Mouse (Mus musculus) thymus, adult 2 months (tissue): Measurements from ENCODE around the gene Duox1. TPM values are rescaled to one million over a fixed set of nuclear protein-coding genes. Genes with fewer than 3 reads are reported as not detected.
A peak's percentile ranks its signal among the peaks of the same experiment; 100 is the strongest.

Experiments
- DNase-seq: peaks from one replicate; pipeline ENCODE4 v3.0.0; 2021
- H3K27ac ChIP-seq: fragments of 200-500 bp; 2 replicates; pipeline ENCODE4 v1.5.1; 2012; ENCODE audit warnings: low read length, control low read depth; ENCODE audit not compliant: control insufficient read depth, insufficient read depth
- H3K27me3 ChIP-seq: fragments of 200-500 bp; 2 replicates; pipeline ENCODE4 v1.6.1; 2012; ENCODE audit warnings: mild to moderate bottlenecking, low read length, moderate library complexity, mixed read lengths; ENCODE audit not compliant: control insufficient read depth, insufficient read depth
- H3K36me3 ChIP-seq: fragments of 200-500 bp; 2 replicates; pipeline ENCODE4 v1.6.1; 2012; ENCODE audit warnings: mild to moderate bottlenecking, low read length, moderate library complexity; ENCODE audit not compliant: control insufficient read depth, insufficient read depth
- H3K4me1 ChIP-seq: fragments of 200-500 bp; replicated peaks from 2 replicates; pipeline ENCODE4 v1.6.1; 2012; ENCODE audit warnings: low read length; ENCODE audit not compliant: control insufficient read depth, insufficient read depth
- H3K4me3 ChIP-seq: fragments of 200-500 bp; 2 replicates; pipeline ENCODE4 v1.5.1; 2012; ENCODE audit warnings: mild to moderate bottlenecking, low read length, control low read depth, moderate library complexity; ENCODE audit not compliant: control insufficient read depth, insufficient read depth
- CTCF ChIP-seq: fragments of 200-500 bp; IDR thresholded peaks from 2 replicates; pipeline ENCODE4 v1.5.1; 2012; ENCODE audit warnings: mild to moderate bottlenecking, control low read depth, low read length, moderate library complexity, borderline replicate concordance; ENCODE audit not compliant: control insufficient read depth, poor library complexity, insufficient read depth; ENCODE audit errors: extremely low read depth
- POLR2A ChIP-seq: fragments of 200-500 bp; IDR thresholded peaks from 2 replicates; pipeline ENCODE4 v1.6.1; 2012; ENCODE audit warnings: mild to moderate bottlenecking, low read length, control low read depth, moderate library complexity; ENCODE audit not compliant: control insufficient read depth, poor library complexity, insufficient read depth; ENCODE audit errors: extremely low read depth
- WGBS: fragments of 180-500 bp; shearing (Covaris S2); methylation state at CpG from one replicate; pipeline ENCODE4 v1.1.7; 2018; 5-methylcytosine and 5-hydroxymethylcytosine counted together
- polyA plus RNA-seq: library from polyadenylated mRNA; depleted of rRNA; stranded (reverse); fragments of >200 nt; gene quantifications from 2 replicates; pipeline ENCODE4 v1.2.3, GENCODE M21; 2012

The Duox1 gene
- polyA plus RNA-seq, 1 experiment = 0.26 TPM

GRCm38 (mm10) chr2:122347257-122347656 lies 31.8 kb downstream of the Duox1 start:
- no peaks in the 10 kb centered on the region for H3K27me3 ChIP-seq
- no peak for TF ChIP-seq POLR2A
- TF ChIP-seq CTCF = no peak

DNA sequence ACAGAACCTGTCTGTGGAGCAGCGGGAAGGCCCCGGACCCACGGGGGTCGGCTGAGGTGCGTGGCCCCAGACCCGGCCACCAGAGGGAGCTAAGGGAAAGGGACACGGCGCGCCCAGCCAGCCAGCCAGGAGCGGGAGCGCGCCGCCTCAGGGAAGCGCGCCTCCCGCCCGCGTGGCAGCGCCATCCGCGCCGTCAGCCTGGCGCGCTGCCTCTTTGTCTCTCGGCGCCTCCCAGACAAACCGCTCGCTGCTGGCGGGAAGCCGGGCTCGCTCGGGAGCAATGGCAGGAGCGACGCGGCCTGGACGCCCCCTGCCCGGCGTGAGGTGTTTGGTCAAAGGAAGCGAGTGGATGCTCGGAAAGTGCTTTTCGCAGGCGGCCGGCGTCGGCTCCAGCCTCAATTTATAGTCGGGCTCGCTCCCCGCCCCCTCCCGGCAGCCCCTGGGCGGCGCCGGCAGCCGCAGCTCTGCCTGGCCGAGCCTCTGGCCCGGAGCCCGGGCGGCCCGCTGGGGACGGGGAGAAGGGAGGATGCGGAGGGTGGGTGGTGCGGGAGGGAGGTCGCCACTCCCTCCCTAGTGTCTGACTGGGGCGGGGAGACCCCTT lies 33.2 kb downstream of the Duox1 start:
- Histone ChIP-seq H3K4me3 (peak overlapping the region; percentile 72), H3K36me3 (no peaks in the 10 kb centered on the region), H3K27ac (no peak overlapping the region), H3K27me3 (no peaks in the 10 kb centered on the region), H3K4me1 (peaks cover 10% of the 10 kb centered on the region)
- WGBS = under 1% methylated on average over 62 of the region's 63 CpGs
- TF ChIP-seq POLR2A (0 out of 2 replicates have a peak, but pooled peaks have one; percentile 61), CTCF (peak; percentile 98)
- peak; percentile 89 for DNase-seq

More at GRCm38 (mm10) chr2:122347257-122347656, 31.8 kb downstream of the Duox1 start:
- DNase-seq = no peak
- no peaks in the 10 kb centered on the region for H3K36me3 ChIP-seq
- peaks cover 10% of the 10 kb centered on the region for H3K4me1 ChIP-seq
- H3K27ac ChIP-seq = no peak overlapping the region
- H3K4me3 ChIP-seq = no peak overlapping the region
- WGBS = 98% methylated on average over 3 of the region's 3 CpGs

DNA sequence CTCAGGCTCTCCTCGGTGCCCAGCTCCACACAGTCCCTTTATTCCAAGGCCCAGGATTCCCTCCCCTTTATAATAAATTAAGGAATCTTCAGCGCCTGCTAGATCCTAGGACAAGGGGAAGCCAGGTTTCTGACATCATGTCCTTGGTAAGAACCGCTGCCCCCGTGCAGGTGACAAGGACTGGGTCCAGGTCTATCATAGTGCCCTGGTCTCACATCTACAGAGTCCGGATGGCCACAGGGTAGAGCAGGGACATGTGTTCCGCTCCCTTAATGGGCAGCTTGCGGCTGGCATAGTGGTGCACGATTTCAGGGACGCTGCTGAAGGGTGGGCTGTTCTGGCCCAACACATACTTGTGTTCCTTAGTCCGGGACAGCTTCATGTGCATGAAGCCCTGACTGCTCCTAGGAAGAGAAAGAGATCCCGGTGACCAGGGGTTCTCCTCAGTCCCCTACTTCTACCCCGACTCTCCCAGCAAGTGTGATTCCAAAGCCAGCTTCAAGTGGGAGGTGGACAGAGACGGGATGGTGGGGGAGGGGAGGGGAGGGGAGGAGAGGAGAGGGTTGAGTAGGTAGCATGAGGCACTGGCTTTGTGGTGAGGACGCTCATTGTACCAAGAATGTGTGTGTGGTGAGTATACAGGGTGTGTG lies 33.8 kb downstream of the Duox1 start:
- Histone ChIP-seq H3K4me3 (peak overlapping the region; percentile 72), H3K27me3 (no peaks in the 10 kb centered on the region), H3K27ac (no peak overlapping the region), H3K36me3 (no peaks in the 10 kb centered on the region), H3K4me1 (peaks cover 10% of the 10 kb centered on the region)
- WGBS = 45% methylated on average over 14 of the region's 14 CpGs
- no peak for TF ChIP-seq POLR2A
- no peak for TF ChIP-seq CTCF
- DNase-seq = peak; percentile 18

DNA sequence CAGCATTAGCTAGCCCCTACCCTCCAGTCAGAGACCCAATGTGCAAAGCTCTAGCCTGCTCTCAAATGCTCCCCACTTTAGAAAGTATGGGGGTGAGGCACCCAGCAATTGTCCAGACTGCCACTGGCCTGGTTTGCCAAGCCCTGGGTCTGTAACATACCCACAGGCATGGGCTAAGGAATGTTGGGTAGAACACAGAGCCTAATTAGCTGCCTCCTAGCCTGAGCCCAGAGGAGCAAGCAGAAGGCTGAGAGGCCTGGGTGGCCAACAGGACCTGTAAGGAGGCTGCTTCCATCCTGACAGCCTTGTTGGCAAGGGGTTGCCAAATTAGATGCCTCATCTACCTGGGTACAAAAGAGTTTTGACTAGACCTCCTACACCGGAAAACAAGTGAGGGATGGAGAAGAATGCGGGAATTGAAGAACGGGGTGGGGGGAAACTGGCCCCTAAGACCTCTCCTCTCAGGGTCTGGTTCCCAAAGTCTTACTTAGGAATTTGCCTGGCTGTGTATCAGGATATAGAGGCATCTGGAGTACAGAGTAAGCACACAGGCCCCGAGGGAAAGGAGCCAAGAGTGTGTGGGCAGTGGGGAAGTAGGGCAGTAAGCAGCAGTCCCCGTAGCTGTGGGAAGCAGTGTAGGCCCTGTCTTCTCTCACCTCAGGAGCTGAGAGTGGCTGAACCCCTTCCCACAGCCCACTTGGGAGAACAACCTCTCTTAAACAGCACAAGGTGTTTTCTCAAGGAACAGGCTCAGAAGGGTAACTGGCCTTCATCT lies 35.9 kb downstream of the Duox1 start:
- Histone ChIP-seq H3K36me3 (no peaks in the 10 kb centered on the region), H3K27me3 (no peaks in the 10 kb centered on the region), H3K27ac (no peak overlapping the region), H3K4me3 (no peak overlapping the region), H3K4me1 (peaks cover 25% of the 10 kb centered on the region)
- TF ChIP-seq CTCF (no peak), POLR2A (no peak)
- WGBS = 86% methylated on average over 5 of the region's 5 CpGs
- no peak for DNase-seq

GRCm38 (mm10) chr2:122351931-122352329 lies 36.5 kb downstream of the Duox1 start:
- Histone ChIP-seq H3K27ac (no peak overlapping the region), H3K4me3 (no peak overlapping the region), H3K4me1 (peaks cover 29% of the 10 kb centered on the region), H3K36me3 (peaks cover 3% of the 10 kb centered on the region; the same call in 1 of the 2 replicates), H3K27me3 (no peaks in the 10 kb centered on the region)
- TF ChIP-seq CTCF (no peak), POLR2A (no peak)
- 98% methylated on average over 4 of the region's 4 CpGs for WGBS
- no peak for DNase-seq

DNA sequence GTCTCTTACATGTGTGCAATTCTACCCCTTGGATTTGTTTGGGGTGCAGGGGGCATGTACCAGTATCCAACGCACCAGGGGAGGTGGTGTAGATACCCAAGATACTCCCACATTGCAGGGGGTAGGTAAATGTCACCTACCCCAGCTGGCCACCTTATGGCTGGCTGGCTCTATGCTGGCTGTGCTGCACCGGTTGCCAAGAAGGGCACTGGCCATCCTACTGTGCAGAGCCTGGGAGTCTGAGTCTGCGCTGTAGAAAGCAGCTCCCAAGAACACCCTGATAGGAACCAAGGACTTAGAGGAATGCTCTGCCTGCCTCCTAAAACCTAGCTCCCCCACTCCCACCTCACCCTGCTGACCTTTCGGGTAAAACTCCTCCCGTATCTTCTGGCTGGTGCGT lies 37.5 kb downstream of the Duox1 start:
- no peak overlapping the region for H3K4me3 ChIP-seq
- peaks cover 29% of the 10 kb centered on the region for H3K4me1 ChIP-seq
- DNase-seq = no peak
- H3K36me3 ChIP-seq = peaks cover 5% of the 10 kb centered on the region; the same call in 1 of the 2 replicates
- no peaks in the 10 kb centered on the region for H3K27me3 ChIP-seq
- WGBS = 98% methylated on average over 6 of the region's 6 CpGs
- TF ChIP-seq POLR2A (no peak), CTCF (no peak)
- H3K27ac ChIP-seq = no peak overlapping the region
